Mouse (Mus musculus) heart, embryonic 10.5 days (tissue): ENCODE results near the gene Chrdl2. TPM values are rescaled to one million over a fixed set of nuclear protein-coding genes. Genes with fewer than 3 reads are reported as not detected.
"Not testable (repeated sequence)": the region's sequence is repeated elsewhere in the genome, so short reads cannot be mapped to it uniquely, and the experiment has no call there.

Experiments
- DNase-seq: peaks from one replicate; pipeline ENCODE4 v3.0.0-alpha.2; 2017; ENCODE audit warnings: low spot score
- H3K27ac ChIP-seq: fragments of 300-500 bp; sonication (generic); 2 replicates; pipeline ENCODE4 v1.5.1; 2016; ENCODE audit warnings: mild to moderate bottlenecking
- H3K27me3 ChIP-seq: fragments of 300-500 bp; sonication (generic); 2 replicates; pipeline ENCODE4 v1.6.1; 2016; ENCODE audit warnings: mild to moderate bottlenecking; ENCODE audit not compliant: poor library complexity, insufficient read depth, severe bottlenecking
- H3K36me3 ChIP-seq: fragments of 300-500 bp; sonication (generic); 2 replicates; pipeline ENCODE4 v1.6.1; 2016; ENCODE audit warnings: mild to moderate bottlenecking, moderate library complexity
- H3K4me1 ChIP-seq: fragments of 300-500 bp; sonication (generic); 2 replicates; pipeline ENCODE4 v1.6.1; 2016; ENCODE audit warnings: mild to moderate bottlenecking
- H3K4me3 ChIP-seq: fragments of 300-500 bp; sonication (generic); 2 replicates; pipeline ENCODE4 v1.5.1; 2016; ENCODE audit warnings: mild to moderate bottlenecking, moderate library complexity
- H3K9me3 ChIP-seq: fragments of 300-500 bp; sonication (generic); 2 replicates; pipeline ENCODE4 v1.6.1; 2016; ENCODE audit warnings: mild to moderate bottlenecking, moderate library complexity
- WGBS: fragments of 180-500 bp; shearing (Covaris S2); methylation state at CpG from one replicate; pipeline ENCODE4 v1.1.7; 2016; 5-methylcytosine and 5-hydroxymethylcytosine counted together
- polyA plus RNA-seq: library from polyadenylated mRNA; unstranded; fragments of >200 nt; fragmentation: Nextera tagmentation; extraction: Ambion mirVana; gene quantifications from 2 replicates; pipeline ENCODE4 v1.2.1, GENCODE M21; 2016

Gene Chrdl2
- 0.65 TPM in 1 of 2 replicates, not detected in the other for polyA plus RNA-seq

- Histone ChIP-seq H3K9me3 (no peaks in the 10 kb centered on the region), H3K4me1 (peaks cover 29% of the 10 kb centered on the region), H3K36me3 (no peaks in the 10 kb centered on the region), H3K27ac (peak within 1 kb of the TSS; percentile 47; the same call in 1 of the 2 replicates), H3K27me3 (peaks cover 82% of the 10 kb centered on the region), H3K4me3 (peak within 1 kb of the TSS; percentile 68)
- WGBS: under 1% methylated on average over 44 of the region's 44 CpGs
- peak; percentile 72 for DNase-seq
Measured at GRCm38 (mm10) chr7:100005790-100006189, at the start of gene Chrdl2. Gene Chrdl2, plus strand, starts transcription at chr7:100006172.

GRCm38 (mm10) chr7:99957226-99957965 is 48.6 kb upstream of the Chrdl2 start:
- Histone ChIP-seq H3K9me3 (no peaks in the 10 kb centered on the region), H3K4me1 (peaks cover 5% of the 10 kb centered on the region; the same call in 1 of the 2 replicates), H3K27ac (no peak overlapping the region), H3K36me3 (peaks cover 9% of the 10 kb centered on the region; the same call in 1 of the 2 replicates), H3K4me3 (no peak overlapping the region), H3K27me3 (no peaks in the 10 kb centered on the region)
- WGBS: 85% methylated on average over 12 of the region's 12 CpGs
- DNase-seq: no peak

- not testable (repeated sequence) for H3K9me3 ChIP-seq, H3K27me3 ChIP-seq, H3K36me3 ChIP-seq, DNase-seq, H3K27ac ChIP-seq, H3K4me3 ChIP-seq
- peaks cover 22% of the 10 kb centered on the region for H3K4me1 ChIP-seq
- 63% methylated on average over 2 of the region's 2 CpGs for WGBS
Measured at GRCm38 (mm10) chr7:99960571-99960970, 45.4 kb upstream of the Chrdl2 start.

GRCm38 (mm10) chr7:99961518-99961917 is 44.5 kb upstream of the Chrdl2 start:
- Histone ChIP-seq H3K9me3 (no peaks in the 10 kb centered on the region), H3K27ac (no peak overlapping the region), H3K4me3 (no peak overlapping the region), H3K36me3 (no peaks in the 10 kb centered on the region), H3K4me1 (peaks cover 32% of the 10 kb centered on the region), H3K27me3 (no peaks in the 10 kb centered on the region)
- 92% methylated on average over 2 of the region's 2 CpGs for WGBS
- no peak for DNase-seq

GRCm38 (mm10) chr7:99962536-99963236 is 43.3 kb upstream of the Chrdl2 start:
- Histone ChIP-seq H3K36me3 (no peaks in the 10 kb centered on the region), H3K27ac (0 out of 2 replicates have a peak overlapping the region, but pooled peaks have one; percentile 2), H3K4me1 (peaks cover 36% of the 10 kb centered on the region), H3K27me3 (no peaks in the 10 kb centered on the region), H3K4me3 (no peak overlapping the region), H3K9me3 (no peaks in the 10 kb centered on the region)
- peak; percentile 68 for DNase-seq
- 64% methylated on average over 8 of the region's 8 CpGs for WGBS

GRCm38 (mm10) chr7:99963237-99963860 is 42.6 kb upstream of the Chrdl2 start:
- H3K9me3 ChIP-seq: no peaks in the 10 kb centered on the region
- WGBS: 77% methylated on average over 3 of the region's 3 CpGs
- no peak overlapping the region for H3K4me3 ChIP-seq
- H3K36me3 ChIP-seq: 0 out of 2 replicates have a peak, but pooled peaks cover 2% of the 10 kb centered on the region
- no peaks in the 10 kb centered on the region for H3K27me3 ChIP-seq
- no peak overlapping the region for H3K27ac ChIP-seq
- peak; percentile 31 for DNase-seq
- H3K4me1 ChIP-seq: peaks cover 36% of the 10 kb centered on the region

GRCm38 (mm10) chr7:99965020-99965841 is 40.7 kb upstream of the Chrdl2 start:
- Histone ChIP-seq H3K27ac (peak overlapping the region; percentile 45; the same call in 1 of the 2 replicates), H3K36me3 (0 out of 2 replicates have a peak, but pooled peaks cover 2% of the 10 kb centered on the region), H3K4me3 (no peak overlapping the region), H3K4me1 (peaks cover 36% of the 10 kb centered on the region), H3K9me3 (no peaks in the 10 kb centered on the region), H3K27me3 (no peaks in the 10 kb centered on the region)
- DNase-seq: no peak
- WGBS: 33% methylated on average over 9 of the region's 9 CpGs

GRCm38 (mm10) chr7:99966011-99966721 is 39.8 kb upstream of the Chrdl2 start:
- H3K4me3 ChIP-seq: no peak overlapping the region
- no peaks in the 10 kb centered on the region for H3K27me3 ChIP-seq
- H3K4me1 ChIP-seq: peaks cover 36% of the 10 kb centered on the region
- H3K27ac ChIP-seq: peak overlapping the region; percentile 22; the same call in 1 of the 2 replicates
- WGBS: 73% methylated on average over 9 of the region's 9 CpGs
- H3K9me3 ChIP-seq: no peaks in the 10 kb centered on the region
- no peak for DNase-seq
- 0 out of 2 replicates have a peak, but pooled peaks cover 2% of the 10 kb centered on the region for H3K36me3 ChIP-seq

GRCm38 (mm10) chr7:99969151-99969550 is 36.8 kb upstream of the Chrdl2 start:
- peaks cover 40% of the 10 kb centered on the region for H3K4me1 ChIP-seq
- 0 out of 2 replicates have a peak, but pooled peaks cover 2% of the 10 kb centered on the region for H3K36me3 ChIP-seq
- peak; percentile 33 for DNase-seq
- H3K27me3 ChIP-seq: no peaks in the 10 kb centered on the region
- WGBS: 86% methylated on average over 4 of the region's 4 CpGs
- H3K27ac ChIP-seq: no peak overlapping the region
- H3K9me3 ChIP-seq: no peaks in the 10 kb centered on the region
- no peak overlapping the region for H3K4me3 ChIP-seq

GRCm38 (mm10) chr7:99971926-99972325 is 34.0 kb upstream of the Chrdl2 start:
- H3K4me3 ChIP-seq: no peak overlapping the region
- H3K9me3 ChIP-seq: no peaks in the 10 kb centered on the region
- H3K27ac ChIP-seq: no peak overlapping the region
- no peaks in the 10 kb centered on the region for H3K27me3 ChIP-seq
- H3K36me3 ChIP-seq: 0 out of 2 replicates have a peak, but pooled peaks cover 2% of the 10 kb centered on the region
- H3K4me1 ChIP-seq: peaks cover 24% of the 10 kb centered on the region
- DNase-seq: no peak
- 80% methylated on average over 2 of the region's 2 CpGs for WGBS

GRCm38 (mm10) chr7:99972912-99973311 is 33.1 kb upstream of the Chrdl2 start:
- not testable (repeated sequence) for H3K36me3 ChIP-seq, DNase-seq, H3K9me3 ChIP-seq, H3K4me3 ChIP-seq, H3K27ac ChIP-seq, H3K27me3 ChIP-seq
- H3K4me1 ChIP-seq: peaks cover 25% of the 10 kb centered on the region
- WGBS: 83% methylated on average over 3 of the region's 3 CpGs
